Mouse (Mus musculus) forebrain, postnatal 0 days (tissue): ENCODE measurements around the gene Rapgef5. TPM values are rescaled to one million over a fixed set of nuclear protein-coding genes. Genes with fewer than 3 reads are reported as not detected.
A peak's percentile ranks its signal among the peaks of the same experiment; 100 is the strongest.

ENCODE experiments used
- ATAC-seq: fragments of 200-750 bp; cut with Nextera tagmentation; 2 replicates; pipeline ENCODE4 v1.8.0; 2017; ENCODE audit warnings: mild to moderate bottlenecking, moderate library complexity
- DNase-seq: peaks from one replicate; pipeline ENCODE4 v3.0.0-alpha.2; 2015
- H3K27ac ChIP-seq: fragments of 300-500 bp; sonication (generic); 2 replicates; pipeline ENCODE4 v1.5.1; 2014; ENCODE audit warnings: low read depth, mild to moderate bottlenecking, antibody characterized with exemption, low read length, moderate library complexity, mixed read lengths
- H3K27me3 ChIP-seq: fragments of 300-500 bp; sonication (generic); 2 replicates; pipeline ENCODE4 v1.6.1; 2014; ENCODE audit warnings: mild to moderate bottlenecking, low read length, mixed read lengths; ENCODE audit not compliant: insufficient read depth
- H3K36me3 ChIP-seq: fragments of 300-500 bp; sonication (generic); 2 replicates; pipeline ENCODE4 v1.6.1; 2014; ENCODE audit warnings: mild to moderate bottlenecking, moderate library complexity; ENCODE audit not compliant: insufficient read depth
- H3K4me1 ChIP-seq: fragments of 300-500 bp; sonication (generic); 2 replicates; pipeline ENCODE4 v1.6.1; 2014; ENCODE audit warnings: antibody characterized with exemption; ENCODE audit not compliant: insufficient read depth
- H3K4me2 ChIP-seq: fragments of 300-500 bp; sonication (generic); 2 replicates; pipeline ENCODE4 v1.6.1; 2014; ENCODE audit warnings: low read depth, mild to moderate bottlenecking, moderate library complexity
- H3K4me3 ChIP-seq: fragments of 300-500 bp; sonication (generic); 2 replicates; pipeline ENCODE4 v1.5.1; 2014; ENCODE audit warnings: low read depth, low read length, mixed read lengths
- H3K9ac ChIP-seq: fragments of 300-500 bp; sonication (generic); 2 replicates; pipeline ENCODE4 v1.6.1; 2014; ENCODE audit warnings: mild to moderate bottlenecking
- H3K9me3 ChIP-seq: fragments of 300-500 bp; sonication (generic); 2 replicates; pipeline ENCODE4 v1.6.1; 2016; ENCODE audit warnings: low read length
- CTCF ChIP-seq: sonication (generic); IDR thresholded peaks from 2 replicates; pipeline ENCODE4 v1.5.1; 2016; ENCODE audit warnings: antibody characterized with exemption, control low read depth, low read depth
- WGBS: fragments of 180-500 bp; shearing (Covaris S2); extraction: QIAGEN DNeasy Blood & Tissue Kit; methylation state at CpG from one replicate; pipeline ENCODE4 v1.1.7; 2014; 5-methylcytosine and 5-hydroxymethylcytosine counted together
- polyA plus RNA-seq: library from polyadenylated mRNA; unstranded; fragments of >200 nt; fragmentation: Nextera tagmentation; extraction: Ambion mirVana; gene quantifications from 2 replicates; pipeline ENCODE4 v1.2.1, GENCODE M21; 2015
- total RNA-seq: library from RNA; depleted of rRNA; stranded (reverse); fragments of >200 nt; gene quantifications from 2 replicates; pipeline ENCODE4 v1.2.3, GENCODE M21; 2014

Gene Rapgef5
- total and polyA plus RNA-seq, 2 experiments from 2014 or later = 30.5 to 60.9 TPM

DNA sequence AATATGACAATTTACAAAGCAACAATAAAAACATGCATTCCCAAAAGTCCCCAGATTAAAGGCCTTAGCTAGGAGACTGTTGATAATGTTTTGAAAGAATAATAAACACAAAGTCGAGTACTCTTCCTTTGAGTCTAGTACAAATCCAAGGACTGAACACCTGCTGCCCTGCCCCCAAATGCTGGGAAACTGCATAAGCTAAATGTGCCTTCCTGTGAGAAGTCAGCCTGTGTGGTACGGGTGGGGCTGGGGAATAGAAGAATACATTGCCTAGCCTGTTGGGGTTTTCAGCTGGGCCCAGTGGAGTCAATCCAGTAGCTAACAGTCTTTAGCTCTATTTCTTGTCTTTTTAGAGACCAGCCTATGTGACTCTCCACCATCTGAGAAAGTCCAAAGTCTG is 6.4 kb upstream of the Rapgef5 start:
- no peak for TF ChIP-seq CTCF
- no peak for ATAC-seq

DNA sequence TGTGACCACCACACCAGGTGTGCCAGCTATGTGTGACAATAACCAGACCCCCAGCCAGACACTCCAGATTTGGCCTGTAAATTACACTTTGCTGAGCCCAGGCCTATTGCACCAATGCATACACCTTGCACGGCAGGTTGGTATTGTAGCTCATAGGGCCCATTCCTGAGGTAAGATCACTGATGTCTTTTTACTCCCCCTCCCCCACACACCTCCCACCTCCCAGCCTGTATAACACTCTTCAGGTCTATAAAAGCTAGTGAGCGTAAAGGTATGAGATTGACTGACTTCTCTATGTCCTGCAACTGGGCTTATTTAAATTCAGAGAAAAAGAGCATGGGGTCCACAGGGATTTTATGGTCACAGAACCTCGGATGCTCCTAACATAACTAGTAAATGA is 3.8 kb upstream of the Rapgef5 start:
- Histone ChIP-seq H3K36me3 (no peaks in the 10 kb centered on the region), H3K9me3 (no peaks in the 10 kb centered on the region), H3K9ac (no peak overlapping the region), H3K4me3 (no peak overlapping the region), H3K4me2 (no peak overlapping the region), H3K27me3 (no peaks in the 10 kb centered on the region), H3K4me1 (no peaks in the 10 kb centered on the region), H3K27ac (no peak overlapping the region)
- 90% methylated on average over 3 of the region's 3 CpGs for WGBS
- DNase-seq = no peak
- no peak for TF ChIP-seq CTCF
- no peak; the same call in 1 of the 2 replicates for ATAC-seq

More for the DNA sequence above, 6.4 kb upstream of the Rapgef5 start:
- WGBS = 56% methylated on average over 2 of the region's 2 CpGs
- no peaks in the 10 kb centered on the region for H3K27me3 ChIP-seq
- no peaks in the 10 kb centered on the region for H3K4me1 ChIP-seq
- H3K36me3 ChIP-seq = no peaks in the 10 kb centered on the region
- no peaks in the 10 kb centered on the region for H3K9me3 ChIP-seq
- H3K9ac ChIP-seq = no peak overlapping the region
- H3K4me3 ChIP-seq = no peak overlapping the region
- no peak overlapping the region for H3K27ac ChIP-seq
- H3K4me2 ChIP-seq = no peak overlapping the region
- DNase-seq = no peak

DNA sequence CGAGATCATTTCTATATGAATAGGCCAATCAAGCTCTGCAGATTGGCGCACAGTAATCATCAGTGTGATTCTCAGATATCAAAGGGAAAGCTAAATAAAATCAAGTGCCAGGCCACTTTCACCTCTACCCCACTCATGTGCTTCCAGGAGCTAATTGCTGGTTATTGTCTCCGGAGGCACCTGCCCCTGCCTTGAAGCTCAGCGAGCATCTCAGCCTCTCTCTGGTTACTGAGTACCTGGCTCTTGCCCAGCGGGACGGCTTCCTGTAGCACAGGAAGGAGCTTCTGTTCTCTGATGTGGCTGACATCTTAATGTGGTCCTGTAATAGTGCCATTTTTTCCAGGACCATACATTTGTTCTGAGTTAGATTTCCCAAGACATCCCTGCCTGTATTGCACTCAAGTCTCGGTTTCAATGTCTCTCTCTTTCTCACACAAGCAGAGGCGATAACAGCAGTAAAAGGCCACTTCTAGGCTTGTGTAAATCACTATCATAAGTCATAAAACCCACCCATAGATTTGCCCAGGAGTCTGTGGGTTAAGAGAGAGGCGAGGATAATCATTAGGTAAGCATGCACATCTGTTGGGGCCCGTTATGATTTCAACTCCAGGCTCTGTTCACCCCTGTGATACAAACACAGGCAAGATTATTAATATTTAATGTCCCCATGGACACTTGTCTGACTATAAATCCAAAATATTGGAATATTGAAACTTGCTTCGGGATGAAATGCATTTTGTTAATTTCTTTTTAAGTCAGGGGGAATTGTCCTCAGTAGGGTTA is 2.9 kb upstream of the Rapgef5 start:
- DNase-seq (no peak), ATAC-seq (peak; percentile 45; the same call in 1 of the 2 replicates)
- H3K36me3 ChIP-seq = no peaks in the 10 kb centered on the region
- H3K27me3 ChIP-seq = no peaks in the 10 kb centered on the region
- no peak overlapping the region for H3K4me3 ChIP-seq
- H3K4me1 ChIP-seq = no peaks in the 10 kb centered on the region
- 60% methylated on average over 11 of the region's 11 CpGs for WGBS
- no peak overlapping the region for H3K4me2 ChIP-seq
- no peak for TF ChIP-seq CTCF
- H3K9ac ChIP-seq = no peak overlapping the region
- H3K27ac ChIP-seq = no peak overlapping the region
- H3K9me3 ChIP-seq = no peaks in the 10 kb centered on the region

DNA sequence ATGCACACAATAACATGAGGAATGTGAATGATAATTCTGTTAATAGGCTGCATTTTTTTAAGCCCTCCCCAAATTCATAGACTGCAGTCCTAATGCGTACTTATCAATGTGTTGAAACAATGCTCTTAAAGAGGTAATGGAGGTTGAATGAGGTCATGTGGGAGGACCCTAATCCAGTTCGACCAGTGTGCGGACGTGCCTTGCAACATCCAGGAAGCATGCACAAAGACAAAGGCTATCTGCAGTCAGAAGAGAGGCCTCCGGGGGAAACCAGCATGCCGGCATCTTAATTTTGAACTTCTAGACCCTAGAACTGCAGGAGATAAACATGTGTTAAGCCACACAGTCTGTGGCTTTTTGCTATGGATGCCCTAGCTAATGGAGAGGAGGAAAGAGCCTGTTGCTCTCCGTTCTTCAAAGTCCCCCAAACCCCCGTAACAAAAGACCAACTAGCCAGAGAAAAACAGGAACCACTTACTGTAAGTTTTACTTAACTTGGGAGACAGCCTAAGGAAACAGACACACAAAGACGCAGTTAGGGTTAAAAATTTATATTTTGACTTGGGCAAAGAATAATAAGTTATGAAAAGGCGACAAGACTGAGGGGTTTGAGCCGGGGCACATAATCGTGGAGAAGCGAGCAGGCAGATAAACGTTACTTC is 1.1 kb downstream of the Rapgef5 start:
- no peaks in the 10 kb centered on the region for H3K4me1 ChIP-seq
- no peaks in the 10 kb centered on the region for H3K9me3 ChIP-seq
- H3K4me3 ChIP-seq = no peak overlapping the region
- 65% methylated on average over 14 of the region's 14 CpGs for WGBS
- DNase-seq (no peak), ATAC-seq (no peak)
- H3K27ac ChIP-seq = no peak overlapping the region
- H3K27me3 ChIP-seq = no peaks in the 10 kb centered on the region
- no peak overlapping the region for H3K9ac ChIP-seq
- TF ChIP-seq CTCF = no peak
- H3K36me3 ChIP-seq = no peaks in the 10 kb centered on the region
- no peak overlapping the region for H3K4me2 ChIP-seq

DNA sequence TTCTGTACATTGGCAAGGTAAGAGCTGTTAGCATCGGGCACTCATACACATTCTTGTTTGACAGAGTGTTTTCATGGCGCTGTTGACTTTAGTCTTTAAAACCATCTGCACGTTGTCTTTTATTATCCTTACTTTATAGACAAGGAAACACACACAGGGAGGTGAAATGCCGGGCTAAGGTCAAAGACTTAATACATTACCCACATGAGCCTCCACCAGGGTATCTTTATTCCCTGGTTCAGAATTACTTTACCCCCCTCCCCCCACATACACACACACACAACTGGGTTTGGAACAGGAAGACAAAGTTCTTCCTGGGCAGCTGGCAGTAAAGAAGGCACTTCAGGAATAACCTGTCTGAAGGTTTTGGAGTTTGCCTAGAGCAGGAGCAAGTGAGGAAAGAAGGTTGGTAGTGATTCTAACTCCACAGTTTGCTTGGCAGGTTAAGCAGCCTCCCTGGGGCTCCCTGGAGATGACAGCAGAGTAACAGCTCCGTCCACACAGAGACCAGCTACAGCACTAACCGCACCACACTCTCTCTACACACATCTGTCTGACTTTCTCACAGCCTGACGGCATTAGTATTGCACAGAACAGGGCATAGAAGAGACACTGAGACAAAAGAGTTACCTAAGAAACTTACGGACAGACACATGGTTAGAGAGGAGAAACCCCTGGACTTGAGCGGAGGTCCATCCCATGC is 8.2 kb downstream of the Rapgef5 start:
- H3K27ac ChIP-seq = no peak overlapping the region
- no peaks in the 10 kb centered on the region for H3K27me3 ChIP-seq
- peaks cover 10% of the 10 kb centered on the region; the same call in 1 of the 2 replicates for H3K4me1 ChIP-seq
- no peaks in the 10 kb centered on the region for H3K9me3 ChIP-seq
- H3K4me2 ChIP-seq = no peak overlapping the region
- DNase-seq (no peak), ATAC-seq (no peak)
- 80% methylated on average over 9 of the region's 9 CpGs for WGBS
- no peak overlapping the region for H3K9ac ChIP-seq
- H3K36me3 ChIP-seq = no peaks in the 10 kb centered on the region
- TF ChIP-seq CTCF = no peak
- H3K4me3 ChIP-seq = no peak overlapping the region

DNA sequence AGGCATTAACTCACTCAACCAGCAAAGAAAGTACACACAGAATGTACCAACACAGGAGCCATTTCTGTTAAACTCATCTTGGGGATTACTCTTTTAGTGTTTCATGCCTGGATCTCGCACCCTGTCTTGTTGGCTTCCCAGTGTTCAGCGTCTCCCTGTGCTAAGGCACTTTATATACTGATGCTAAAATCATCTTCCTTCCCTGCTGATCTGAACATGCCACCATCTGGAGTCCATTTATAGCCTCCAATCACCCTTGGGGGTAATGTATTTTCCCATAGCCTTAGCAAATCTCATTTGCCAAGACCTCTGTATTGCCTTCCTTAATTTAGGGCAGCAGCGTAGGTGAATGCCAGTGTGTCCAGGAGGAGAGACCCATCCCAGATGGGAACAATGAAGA is 11.6 kb downstream of the Rapgef5 start:
- Histone ChIP-seq H3K9me3 (no peaks in the 10 kb centered on the region), H3K36me3 (no peaks in the 10 kb centered on the region), H3K4me3 (no peak overlapping the region), H3K27me3 (no peaks in the 10 kb centered on the region), H3K9ac (no peak overlapping the region), H3K4me1 (peaks cover 13% of the 10 kb centered on the region; the same call in 1 of the 2 replicates), H3K27ac (peak overlapping the region; percentile 45; the same call in 1 of the 2 replicates), H3K4me2 (no peak overlapping the region)
- peak; percentile 65 for ATAC-seq
- DNase-seq = peak; percentile 43
- WGBS = 69% methylated on average over 3 of the region's 3 CpGs
- TF ChIP-seq CTCF = no peak
